Mouse (Mus musculus) granulocyte monocyte progenitor cell, adult 5-6 weeks (primary cell): ENCODE measurements around the gene Zfp748. TPM values are rescaled to one million over a fixed set of nuclear protein-coding genes. Genes with fewer than 3 reads are reported as not detected.

Experiments used
- ATAC-seq: replicated peaks from 2 replicates; pipeline ENCODE4 v1.8.0; 2016; ENCODE audit warnings: mild to moderate bottlenecking, moderate TSS enrichment, inconsistent platforms; ENCODE audit not compliant: poor library complexity, severe bottlenecking
- total RNA-seq, 2 experiments: library from RNA; stranded (forward) in 1 of 2; stranded (reverse) in 1 of 2; fragments of 200-712, 200-1000 nt in 1 of 2; fragments of >200 nt in 1 of 2; fragmentation: Nextera tagmentation in 1 of 2; gene quantifications; 2 replicates each; pipeline ENCODE4 v1.2.3; 2014 to 2017

Zfp748 gene
- total RNA-seq (2014; fragmentation: Nextera tagmentation) = 10.0 and 12.3 TPM in 2 replicates
- 8.6 and 11.6 TPM in 2 replicates for total RNA-seq (2017)

GRCm38 (mm10) chr13:67553730-67554129 lies at the start of gene Zfp748:
Zfp748 (minus strand) TSS chr13:67553830.
- no peak for ATAC-seq

GRCm38 (mm10) chr13:67572591-67573189 lies 19.1 kb upstream of the Zfp748 start:
- no peak for ATAC-seq

- ATAC-seq = peak; percentile 98
These were observed 904 bp downstream of the Zfp748 start for GRCm38 (mm10) chr13:67552505-67553346.

- ATAC-seq = no peak
These were observed 7.7 kb downstream of the Zfp748 start for GRCm38 (mm10) chr13:67545941-67546340.

DNA sequence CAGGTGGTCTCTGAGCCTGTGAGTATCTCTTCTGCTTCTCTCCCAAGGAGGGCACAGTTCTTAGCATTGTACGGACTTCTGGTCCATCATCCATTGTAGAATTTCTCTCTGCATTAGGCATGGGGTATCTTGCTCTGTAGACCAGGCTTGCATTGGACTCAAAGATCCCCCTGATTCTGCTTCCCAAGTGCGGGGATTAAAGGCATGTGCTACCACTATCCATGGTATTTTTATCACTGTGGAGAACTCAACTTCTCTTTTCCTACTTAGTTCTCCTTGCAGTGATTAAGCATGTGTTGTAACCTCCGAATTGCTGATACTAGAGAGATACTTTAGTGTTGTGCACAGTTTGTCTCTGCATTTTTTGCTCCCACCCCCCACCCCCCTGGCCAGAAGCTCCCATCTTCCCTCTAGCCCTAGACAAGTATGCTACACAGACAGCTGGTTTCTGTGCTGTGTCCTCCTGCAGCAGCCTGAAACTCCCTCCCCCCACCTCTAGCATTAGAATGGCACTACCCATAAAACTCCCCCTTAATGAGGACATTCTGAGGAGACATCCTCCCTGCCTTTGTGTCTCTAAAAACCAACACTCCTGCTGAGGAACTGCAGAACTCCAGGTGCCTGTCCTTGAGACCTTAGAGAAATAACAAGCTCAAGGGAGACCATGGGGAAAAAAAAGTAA lies 26.4 kb downstream of the Zfp748 start:
- peak; percentile 45 for ATAC-seq

DNA sequence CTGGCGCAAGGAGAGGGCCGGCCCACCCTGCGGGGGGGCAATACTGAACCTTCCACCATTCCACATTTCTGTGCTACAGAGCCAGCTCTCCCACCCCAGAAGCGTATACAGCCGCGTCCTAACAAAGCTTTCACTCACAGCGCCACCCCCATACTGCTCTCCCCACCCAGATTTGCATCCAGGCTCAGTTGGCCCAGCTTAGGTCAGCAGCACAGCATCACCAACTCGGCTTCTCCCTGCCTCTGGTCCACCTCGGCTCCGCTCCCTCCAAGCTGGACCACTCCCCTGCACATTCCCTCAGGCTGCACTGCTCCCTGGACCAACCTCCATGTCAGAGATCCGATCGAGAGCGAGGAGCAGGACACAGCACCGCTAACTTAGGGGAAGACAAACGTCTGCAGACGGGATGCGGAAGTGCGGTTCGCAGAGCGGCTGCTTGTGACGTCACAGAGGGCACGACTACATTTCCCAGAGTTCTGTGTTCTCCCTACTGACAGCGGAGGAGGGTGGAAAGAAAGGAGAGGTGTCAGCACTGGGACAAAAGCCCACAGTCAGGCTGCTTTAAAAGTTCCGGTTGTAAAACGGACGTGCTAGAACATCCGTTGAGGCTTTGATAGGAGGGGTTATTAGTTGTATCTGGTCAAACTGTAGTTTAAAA lies 27.7 kb downstream of the Zfp748 start, which contains the start of the genes Gm26965 and Zfp87:
Gene Gm26965, minus strand, starts transcription at position 399 of the 658 bp plus-strand sequence.
Gene Zfp87, minus strand, starts transcription at position 425 of the 658 bp plus-strand sequence.
- peak; percentile 94 for ATAC-seq

GRCm38 (mm10) chr13:67500908-67501307 lies 52.7 kb downstream of the Zfp748 start:
- ATAC-seq = no peak

DNA sequence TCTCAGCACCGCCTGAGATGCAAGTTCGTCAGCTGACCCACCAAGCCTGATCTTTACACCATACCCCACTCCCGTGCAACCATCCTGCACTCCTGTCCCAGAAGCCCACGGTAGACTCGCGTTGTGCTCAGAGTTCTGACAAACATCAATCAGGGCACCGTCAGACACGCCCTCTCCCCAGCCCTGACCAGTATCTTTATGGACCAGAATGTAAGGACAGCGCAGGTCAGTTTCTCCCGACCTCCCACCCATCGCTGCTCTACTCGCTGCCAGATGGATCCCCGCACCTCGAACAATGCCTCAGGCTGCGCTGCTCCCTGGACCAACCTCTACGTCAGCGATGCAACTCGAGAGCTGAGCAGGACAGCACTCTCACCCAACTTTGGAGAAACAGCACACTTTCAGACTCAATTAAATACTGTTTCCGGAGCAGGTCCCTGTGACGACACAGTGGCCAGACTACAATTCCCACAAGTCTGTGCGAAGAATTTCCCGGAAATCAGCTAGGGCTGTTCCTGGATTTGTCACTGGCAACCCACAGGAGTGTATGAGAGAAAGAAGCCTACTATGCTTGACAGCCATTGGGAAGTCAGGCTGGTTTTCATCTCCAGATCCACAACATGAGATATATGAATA lies 53.4 kb downstream of the Zfp748 start, which contains the start of gene Zfp58:
Gene Zfp58, minus strand, starts transcription at position 472 of the 636 bp plus-strand sequence.
- ATAC-seq = peak; percentile 95

- no peak for ATAC-seq
These were observed 58.0 kb downstream of the Zfp748 start for GRCm38 (mm10) chr13:67495631-67496030.

Other genes with a start within 250 kb of the Zfp748 start
- 1.3 and 5.7 TPM in 2 replicates for gene Zfp457, start 247.3 kb downstream of the Zfp748 start, total RNA-seq (2014; fragmentation: Nextera tagmentation)
- 1.7 and 1.8 TPM in 2 replicates for gene Zfp457, start 247.3 kb downstream of the Zfp748 start, total RNA-seq (2017)
- gene Zfp595, start 221.3 kb downstream of the Zfp748 start, total RNA-seq (2014; fragmentation: Nextera tagmentation) = 6.9 and 10.0 TPM in 2 replicates
- 4.4 and 8.9 TPM in 2 replicates for gene Zfp595, start 221.3 kb downstream of the Zfp748 start, total RNA-seq (2017)
- 4.3 TPM in 1 of 2 replicates, not detected in the other for gene Gm28044, start 193.3 kb downstream of the Zfp748 start, total RNA-seq (2014; fragmentation: Nextera tagmentation)
- 8.4 and 31.0 TPM in 2 replicates for gene Gm28044, start 193.3 kb downstream of the Zfp748 start, total RNA-seq (2017)
- gene Zfp953, start 193.2 kb downstream of the Zfp748 start, total RNA-seq (2014; fragmentation: Nextera tagmentation) = 4.5 and 9.2 TPM in 2 replicates
- 6.3 and 9.2 TPM in 2 replicates for gene Zfp953, start 193.2 kb downstream of the Zfp748 start, total RNA-seq (2017)
- 6.1 TPM in 1 of 2 replicates, not detected in the other for gene Gm28041, start 178.1 kb downstream of the Zfp748 start, total RNA-seq (2014; fragmentation: Nextera tagmentation)
- gene Gm28041, start 178.1 kb downstream of the Zfp748 start, total RNA-seq (2017) = not detected in 2 replicates
- gene Zfp456, start 178.0 kb downstream of the Zfp748 start, total RNA-seq (2014; fragmentation: Nextera tagmentation) = 4.1 and 6.3 TPM in 2 replicates
- gene Zfp456, start 178.0 kb downstream of the Zfp748 start, total RNA-seq (2017) = 1.8 and 5.7 TPM in 2 replicates
- gene Zfp429, start 154.0 kb downstream of the Zfp748 start, total RNA-seq (2014; fragmentation: Nextera tagmentation) = 5.4 and 15.3 TPM in 2 replicates
- gene Zfp429, start 154.0 kb downstream of the Zfp748 start, total RNA-seq (2017) = 5.6 and 6.1 TPM in 2 replicates
- 0.60 and 1.1 TPM in 2 replicates for gene Zfp459, start 132.4 kb downstream of the Zfp748 start, total RNA-seq (2014; fragmentation: Nextera tagmentation)
- 0.86 and 0.88 TPM in 2 replicates for gene Zfp459, start 132.4 kb downstream of the Zfp748 start, total RNA-seq (2017)
- gene Zfp874a, start 102.2 kb downstream of the Zfp748 start, total RNA-seq (2014; fragmentation: Nextera tagmentation) = 8.4 and 8.7 TPM in 2 replicates
- 6.6 and 15.0 TPM in 2 replicates for gene Zfp874a, start 102.2 kb downstream of the Zfp748 start, total RNA-seq (2017)
- 5.8 and 7.3 TPM in 2 replicates for gene Zfp874b, start 69.6 kb downstream of the Zfp748 start, total RNA-seq (2014; fragmentation: Nextera tagmentation)
- 4.5 and 8.5 TPM in 2 replicates for gene Zfp874b, start 69.6 kb downstream of the Zfp748 start, total RNA-seq (2017)
- gene Zfp58, start 53.3 kb downstream of the Zfp748 start, total RNA-seq (2014; fragmentation: Nextera tagmentation) = 8.5 and 11.4 TPM in 2 replicates
- 8.3 and 11.9 TPM in 2 replicates for gene Zfp58, start 53.3 kb downstream of the Zfp748 start, total RNA-seq (2017)
- not detected in 2 replicates for gene Gm26965, start 27.7 kb downstream of the Zfp748 start, total RNA-seq (2014; fragmentation: Nextera tagmentation)
- not detected in 2 replicates for gene Gm26965, start 27.7 kb downstream of the Zfp748 start, total RNA-seq (2017)
- gene Zfp87, start 27.7 kb downstream of the Zfp748 start, total RNA-seq (2014; fragmentation: Nextera tagmentation) = 22.9 and 26.6 TPM in 2 replicates
- 10.7 and 17.8 TPM in 2 replicates for gene Zfp87, start 27.7 kb downstream of the Zfp748 start, total RNA-seq (2017)
- gene Zfp729b, start 55.9 kb upstream of the Zfp748 start, total RNA-seq (2014; fragmentation: Nextera tagmentation) = 10.8 and 17.2 TPM in 2 replicates
- 16.1 and 16.3 TPM in 2 replicates for gene Zfp729b, start 55.9 kb upstream of the Zfp748 start, total RNA-seq (2017)
- 3.4 TPM in 1 of 2 replicates, not detected in the other for gene Gm49345, start 83.9 kb upstream of the Zfp748 start, total RNA-seq (2014; fragmentation: Nextera tagmentation)
- not detected in 2 replicates for gene Gm49345, start 83.9 kb upstream of the Zfp748 start, total RNA-seq (2017)
- gene Zfp729a, start 84.0 kb upstream of the Zfp748 start, total RNA-seq (2014; fragmentation: Nextera tagmentation) = 15.0 and 17.6 TPM in 2 replicates
- gene Zfp729a, start 84.0 kb upstream of the Zfp748 start, total RNA-seq (2017) = 7.4 and 14.4 TPM in 2 replicates
- 26.8 and 28.6 TPM in 2 replicates for gene Zfp738, start 133.2 kb upstream of the Zfp748 start, total RNA-seq (2014; fragmentation: Nextera tagmentation)
- gene Zfp738, start 133.2 kb upstream of the Zfp748 start, total RNA-seq (2017) = 6.9 and 27.3 TPM in 2 replicates
- 12.1 and 12.6 TPM in 2 replicates for gene Zfp65, start 175.3 kb upstream of the Zfp748 start, total RNA-seq (2014; fragmentation: Nextera tagmentation)
- gene Zfp65, start 175.3 kb upstream of the Zfp748 start, total RNA-seq (2017) = 12.1 and 18.0 TPM in 2 replicates
- 6.3 and 7.5 TPM in 2 replicates for gene Zfp85, start 201.4 kb upstream of the Zfp748 start, total RNA-seq (2014; fragmentation: Nextera tagmentation)
- 7.3 and 7.8 TPM in 2 replicates for gene Zfp85, start 201.4 kb upstream of the Zfp748 start, total RNA-seq (2017)
- 2.7 and 3.6 TPM in 2 replicates for gene Zfp493, start 225.9 kb upstream of the Zfp748 start, total RNA-seq (2014; fragmentation: Nextera tagmentation)
- 3.0 and 3.9 TPM in 2 replicates for gene Zfp493, start 225.9 kb upstream of the Zfp748 start, total RNA-seq (2017)